Mouse (Mus musculus) C2C12 (cell line): ENCODE measurements around the gene Sirt7. TPM values are rescaled to one million over a fixed set of nuclear protein-coding genes. Genes with fewer than 3 reads are reported as not detected.
A peak's percentile ranks its signal among the peaks of the same experiment; 100 is the strongest.

Experiments
- H3K27me3 ChIP-seq: one replicate; pipeline ENCODE4 v1.6.1; 2011; ENCODE audit not compliant: control insufficient read depth, insufficient read depth, insufficient read length
- H3K36me3 ChIP-seq: one replicate; pipeline ENCODE4 v1.6.1; 2011; ENCODE audit not compliant: control insufficient read depth, insufficient read depth
- H3K4me3 ChIP-seq: one replicate; pipeline ENCODE4 v1.5.1; 2011; ENCODE audit warnings: mild to moderate bottlenecking, control low read depth; ENCODE audit not compliant: poor library complexity, insufficient read depth, severe bottlenecking
- H3K79me2 ChIP-seq: one replicate; pipeline ENCODE4 v1.6.1; 2011; ENCODE audit not compliant: control insufficient read depth, insufficient read depth
- H3K79me3 ChIP-seq: one replicate; pipeline ENCODE4 v1.6.1; 2011; ENCODE audit warnings: low read depth, control low read depth
- H3ac ChIP-seq: one replicate; pipeline ENCODE3; 2011; ENCODE audit warnings: low read depth; ENCODE audit not compliant: control insufficient read depth, insufficient read length
- CEBPB ChIP-seq: IDR thresholded peaks from one replicate; pipeline ENCODE4 v1.6.1; 2011; ENCODE audit warnings: low read depth, mild to moderate bottlenecking, control low read depth, moderate library complexity
- CTCF ChIP-seq: IDR thresholded peaks from one replicate; pipeline ENCODE4 v1.5.1; 2011; ENCODE audit not compliant: control insufficient read depth, insufficient read depth, insufficient read length
- FOSL1 ChIP-seq: IDR thresholded peaks from one replicate; pipeline ENCODE4 v1.8.0; 2011; ENCODE audit warnings: mild to moderate bottlenecking, low read length; ENCODE audit not compliant: poor library complexity, insufficient read depth, severe bottlenecking
- MAX ChIP-seq: IDR thresholded peaks from one replicate; pipeline ENCODE4 v1.6.1; 2011; ENCODE audit warnings: mild to moderate bottlenecking, control low read depth
- MYOD1 ChIP-seq: IDR thresholded peaks from one replicate; pipeline ENCODE4 v1.6.1; 2011; ENCODE audit warnings: low read depth; ENCODE audit not compliant: control insufficient read depth, insufficient read length
- MYOG ChIP-seq: IDR thresholded peaks from one replicate; pipeline ENCODE4 v1.6.1; 2011; ENCODE audit not compliant: control insufficient read depth, insufficient read length; ENCODE audit errors: extremely low read depth
- USF1 ChIP-seq: IDR thresholded peaks from one replicate; pipeline ENCODE4 v1.6.1; 2011; ENCODE audit warnings: low read depth, mild to moderate bottlenecking, control low read depth, moderate library complexity
- polyA plus RNA-seq: library from polyadenylated mRNA; unstranded; fragments of >200 nt; fragmentation: generic; extraction: Trizol; gene quantifications from one replicate; pipeline ENCODE4 v1.2.1, GENCODE M21; 2012; ENCODE audit warnings: missing spikeins

Sirt7 gene
- polyA plus RNA-seq, 1 experiment, result 21.9 TPM

DNA sequence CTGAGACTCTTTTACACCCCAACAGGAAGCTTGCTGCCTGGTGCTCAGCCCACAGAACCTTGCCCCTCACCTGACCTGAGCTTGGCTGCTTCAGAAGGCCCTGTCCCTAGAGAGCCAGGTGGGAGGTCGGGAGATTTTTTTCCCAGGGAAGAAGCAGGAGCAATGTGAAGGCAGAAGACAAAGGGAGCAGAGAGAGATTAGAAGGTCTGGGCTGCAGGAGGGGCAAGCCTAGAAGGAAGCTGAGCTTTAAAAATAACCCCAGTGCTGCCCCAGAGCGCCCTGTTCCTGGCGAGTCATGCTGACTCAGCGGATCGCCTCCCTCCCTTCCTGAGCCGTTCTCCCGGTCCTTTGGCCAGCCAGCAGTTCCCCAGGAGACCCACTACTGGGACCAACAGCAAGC lies 4.9 kb upstream of the Sirt7 start:
- Histone ChIP-seq H3K79me2 (peaks cover 95% of the 10 kb centered on the region), H3K79me3 (peaks cover 78% of the 10 kb centered on the region), H3K4me3 (peak overlapping the region; percentile 21), H3ac (peak overlapping the region; percentile 20), H3K27me3 (no peaks in the 10 kb centered on the region), H3K36me3 (peaks cover 35% of the 10 kb centered on the region)
- TF ChIP-seq FOSL1 (no peak), CEBPB (no peak), MYOG (no peak), MAX (no peak), MYOD1 (no peak), CTCF (no peak), USF1 (no peak)

DNA sequence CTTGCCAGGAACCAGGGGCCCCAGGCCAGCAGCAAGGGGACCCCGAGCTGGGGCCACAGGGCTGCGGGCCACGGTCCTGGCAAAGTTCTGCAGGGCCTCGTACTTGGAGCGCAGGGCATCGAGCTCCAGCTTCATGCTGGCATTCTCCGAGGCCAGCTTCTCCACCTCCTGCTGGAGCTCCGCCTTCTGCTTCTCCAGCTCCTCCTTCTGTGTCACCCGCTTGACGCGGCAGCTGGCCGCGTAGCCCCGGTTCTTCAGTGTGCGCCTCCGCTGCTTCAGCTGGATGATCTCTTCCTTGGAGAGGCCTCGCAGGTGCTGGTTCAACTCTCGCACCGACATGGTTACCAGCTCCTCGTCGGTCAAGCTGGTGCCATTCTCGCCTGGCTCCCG lies 4.3 kb upstream of the Sirt7 start:
- Histone ChIP-seq H3K79me3 (peaks cover 75% of the 10 kb centered on the region), H3K27me3 (no peaks in the 10 kb centered on the region), H3K36me3 (peaks cover 35% of the 10 kb centered on the region), H3ac (no peak overlapping the region), H3K79me2 (peaks cover 95% of the 10 kb centered on the region), H3K4me3 (no peak overlapping the region)
- TF ChIP-seq MYOD1 (no peak), CEBPB (no peak), MYOG (no peak), CTCF (no peak), FOSL1 (no peak), MAX (no peak)

DNA sequence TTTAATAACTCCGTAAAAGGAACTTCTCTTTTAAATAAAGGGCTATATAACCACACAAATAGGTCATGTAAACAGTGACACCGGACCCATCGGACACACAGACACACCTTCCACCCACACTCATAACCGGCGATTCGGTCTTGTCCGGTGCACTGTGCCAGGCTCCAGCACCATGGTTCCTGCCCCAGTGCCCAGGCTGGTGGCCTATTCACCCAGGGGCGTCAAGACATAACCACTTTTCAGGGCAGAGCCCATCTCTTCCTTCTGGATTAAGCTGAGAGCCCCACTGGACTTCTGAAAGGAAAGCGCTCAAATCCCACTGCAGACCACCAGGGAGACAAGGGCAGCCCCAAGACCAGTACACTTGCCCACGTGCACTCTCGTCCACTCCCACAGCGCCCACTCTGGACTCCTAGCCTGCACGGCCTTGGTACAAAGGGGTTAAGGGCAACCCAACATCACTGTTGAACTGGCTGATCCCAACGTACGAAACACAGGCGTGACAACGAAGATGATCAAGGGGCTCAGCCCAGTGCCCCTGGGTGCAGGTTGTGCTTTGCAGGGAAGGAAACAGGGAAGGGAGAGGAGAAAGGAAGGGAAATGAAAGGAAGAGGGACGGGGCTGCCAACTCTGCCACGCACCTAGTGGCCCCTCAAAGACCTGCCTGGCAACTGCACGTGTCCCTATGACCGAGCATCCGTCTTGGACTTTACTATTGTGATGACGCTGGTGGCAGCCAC lies 3.7 kb upstream of the Sirt7 start:
- Histone ChIP-seq H3K27me3 (no peaks in the 10 kb centered on the region), H3K79me3 (peaks cover 76% of the 10 kb centered on the region), H3K79me2 (peaks cover 95% of the 10 kb centered on the region), H3K4me3 (no peak overlapping the region), H3K36me3 (peaks cover 36% of the 10 kb centered on the region), H3ac (no peak overlapping the region)
- TF ChIP-seq USF1 (no peak), MYOD1 (no peak)

DNA sequence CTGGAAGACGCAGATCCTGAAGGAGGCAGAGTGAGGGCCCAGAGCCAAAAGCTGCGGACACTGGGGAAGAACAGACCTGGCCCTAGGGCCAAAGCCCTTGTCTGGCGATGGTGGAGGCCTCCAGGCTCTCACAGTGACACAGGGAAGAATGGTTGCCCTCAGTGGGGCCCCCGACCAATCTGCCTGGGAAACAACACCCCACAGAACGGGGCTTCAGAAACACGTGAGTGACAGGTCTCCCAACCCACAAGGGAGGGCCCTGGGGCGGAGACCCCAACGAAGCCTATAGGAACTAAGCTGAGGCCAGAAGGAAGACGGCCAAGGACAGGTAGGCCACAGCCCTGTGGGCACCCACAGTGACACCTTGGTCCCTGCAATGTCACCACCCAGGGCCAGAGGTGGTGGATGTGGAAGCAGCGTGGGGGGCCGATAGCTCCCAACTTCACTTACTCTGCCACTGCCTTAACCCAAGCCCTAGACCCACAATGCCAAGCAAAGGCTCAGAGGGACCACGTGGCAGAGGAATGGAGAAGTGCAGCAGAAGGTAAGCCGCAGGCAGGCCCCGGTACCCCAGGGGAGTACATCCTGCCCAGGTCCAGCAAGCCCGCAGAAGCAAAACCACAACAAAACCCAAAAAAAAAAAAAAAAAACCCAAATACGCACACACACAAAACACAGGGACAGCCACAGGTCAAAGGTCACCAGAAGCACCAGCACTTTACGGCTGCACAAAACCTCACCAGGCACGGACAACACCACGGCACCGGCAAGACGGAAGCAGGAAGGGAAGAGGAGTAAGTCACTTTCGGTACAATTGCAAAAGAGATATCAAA lies 2.6 kb upstream of the Sirt7 start:
- Histone ChIP-seq H3K4me3 (no peak overlapping the region), H3ac (no peak overlapping the region), H3K27me3 (no peaks in the 10 kb centered on the region), H3K79me2 (peaks cover 100% of the 10 kb centered on the region), H3K79me3 (peaks cover 83% of the 10 kb centered on the region), H3K36me3 (peaks cover 47% of the 10 kb centered on the region)
- TF ChIP-seq FOSL1, result no peak
- no peak for TF ChIP-seq MYOG
- TF ChIP-seq CTCF, result no peak
- TF ChIP-seq USF1, result no peak
- no peak for TF ChIP-seq MAX
- TF ChIP-seq CEBPB, result no peak
- TF ChIP-seq MYOD1, result no peak

DNA sequence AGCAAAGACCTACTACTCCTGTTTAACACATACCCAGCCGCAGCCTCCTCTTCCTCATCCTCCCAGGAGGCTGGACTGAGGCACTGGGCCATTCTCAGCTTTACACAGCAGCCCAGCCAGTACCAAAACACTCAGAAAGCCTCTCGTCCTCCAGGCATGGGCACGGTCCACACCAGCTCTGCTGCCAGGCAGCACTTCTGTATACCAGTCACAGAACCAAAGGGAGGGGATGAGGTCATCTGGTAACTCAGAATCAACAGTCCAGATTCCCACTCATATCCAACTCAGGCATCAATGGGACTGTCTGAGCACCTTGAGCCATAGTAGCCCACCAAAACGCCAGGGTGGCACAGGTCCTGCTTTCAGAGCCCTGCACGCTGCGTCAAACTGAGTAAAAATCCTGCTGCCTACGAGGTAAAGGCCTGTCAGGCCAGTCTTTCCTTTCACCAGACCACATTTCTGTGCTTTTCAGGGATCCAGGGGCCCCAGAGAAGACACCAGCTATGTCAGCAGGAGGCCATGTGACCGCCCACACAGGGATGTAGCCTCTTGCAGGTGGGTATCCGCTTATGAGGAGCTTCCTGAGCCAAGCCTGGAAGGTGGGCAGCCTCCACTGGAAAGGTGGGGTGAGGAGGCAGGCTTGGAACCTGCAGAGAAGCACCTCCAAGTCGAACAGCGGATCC lies 1.9 kb upstream of the Sirt7 start:
- no peak overlapping the region for H3K4me3 ChIP-seq
- no peak overlapping the region for H3ac ChIP-seq
- H3K79me3 ChIP-seq, result peaks cover 75% of the 10 kb centered on the region
- H3K36me3 ChIP-seq, result peaks cover 55% of the 10 kb centered on the region
- H3K27me3 ChIP-seq, result no peaks in the 10 kb centered on the region
- TF ChIP-seq MAX, result no peak
- no peak for TF ChIP-seq USF1
- TF ChIP-seq CTCF, result no peak
- no peak for TF ChIP-seq MYOG
- H3K79me2 ChIP-seq, result peaks cover 99% of the 10 kb centered on the region
